Mouse (Mus musculus) gastrocnemius, postnatal 14 days (tissue): ENCODE measurements around the gene Gabrg3. TPM values are rescaled to one million over a fixed set of nuclear protein-coding genes. Genes with fewer than 3 reads are reported as not detected.
"Not testable (repeated sequence)": the region's sequence is repeated elsewhere in the genome, so short reads cannot be mapped to it uniquely, and the experiment has no call there.

Experiments
- DNase-seq: peaks from one replicate; pipeline ENCODE4 v3.0.0; 2021; ENCODE audit warnings: mixed read lengths
- intact Hi-C: fragments of 180-260 bp; cut with DNase I; formaldehyde crosslinking; loops from one replicate; pipeline ENCODE4 v1.15.1; 2025; ENCODE audit warnings: low total_unique reads
- total RNA-seq, 2 experiments: library from RNA; stranded (reverse); gene quantifications; 2 replicates each; pipeline ENCODE4 v1.2.3; 2021

Gabrg3 gene
- total RNA-seq, 2 experiments from 2014 or later = 0.07 TPM; not detected in 1

DNA sequence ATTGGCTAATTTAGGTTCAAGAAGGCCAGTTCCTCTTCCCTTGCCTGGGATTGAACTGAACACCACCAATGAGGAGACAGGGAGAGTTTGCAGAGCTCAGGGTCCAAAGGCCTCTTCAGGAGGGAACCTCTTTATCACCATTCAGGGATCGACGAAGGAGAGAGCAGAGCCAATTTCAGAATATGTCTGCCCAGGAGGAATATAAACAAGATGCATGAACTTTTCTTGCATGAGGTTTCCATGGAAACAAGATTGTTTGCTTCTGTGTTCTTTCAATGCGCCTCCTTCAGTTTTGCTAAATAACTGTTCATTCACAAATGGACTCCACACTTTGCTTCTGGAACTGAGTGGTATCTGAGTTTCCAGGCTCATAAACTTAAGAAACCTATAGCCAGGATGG lies 62.5 kb downstream of the Gabrg3 start:
- no peak for DNase-seq
- intact Hi-C loops = no loop called here

DNA sequence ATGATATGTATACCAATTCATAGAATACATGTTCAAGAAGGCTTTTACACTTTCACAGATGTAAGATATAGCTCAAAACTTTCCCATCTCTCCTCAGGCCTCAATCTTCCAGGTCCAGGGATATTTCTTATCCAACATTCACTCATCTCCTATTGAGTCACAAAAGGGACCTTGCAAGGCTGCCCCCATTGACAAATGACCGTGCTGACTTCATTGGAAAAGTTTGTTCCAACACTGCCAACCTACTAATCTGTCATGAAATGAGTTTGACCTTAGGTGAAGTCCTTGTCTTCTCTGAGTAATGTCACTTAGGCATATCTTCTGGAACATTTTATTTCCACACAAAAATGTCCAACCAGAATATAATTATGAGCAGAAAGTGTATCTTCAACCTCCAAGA lies 64.9 kb downstream of the Gabrg3 start:
- intact Hi-C loops = no loop called here

DNA sequence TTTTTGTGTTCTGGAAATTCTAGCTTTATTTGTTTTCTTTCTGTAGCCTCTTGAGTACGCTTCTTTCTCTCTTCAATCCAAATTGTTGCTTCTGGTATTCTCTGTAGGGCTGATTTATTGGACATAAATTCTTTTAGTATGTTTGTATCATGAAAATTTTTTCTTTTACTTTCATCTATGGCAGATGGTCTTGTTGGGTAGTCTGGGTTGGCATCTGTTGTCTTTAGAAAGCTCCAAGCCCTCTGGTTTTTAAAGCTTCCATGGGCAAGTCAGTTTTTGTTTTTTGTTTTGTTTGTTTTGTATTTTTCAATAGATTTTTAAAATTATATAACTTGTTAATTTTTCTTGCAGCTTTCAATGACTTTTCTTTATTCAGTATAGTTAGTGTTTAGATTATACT lies 72.0 kb downstream of the Gabrg3 start:
- DNase-seq = no peak
- intact Hi-C loops = no loop called here

More for the DNA sequence above, 64.9 kb downstream of the Gabrg3 start:
- DNase-seq = no peak

DNA sequence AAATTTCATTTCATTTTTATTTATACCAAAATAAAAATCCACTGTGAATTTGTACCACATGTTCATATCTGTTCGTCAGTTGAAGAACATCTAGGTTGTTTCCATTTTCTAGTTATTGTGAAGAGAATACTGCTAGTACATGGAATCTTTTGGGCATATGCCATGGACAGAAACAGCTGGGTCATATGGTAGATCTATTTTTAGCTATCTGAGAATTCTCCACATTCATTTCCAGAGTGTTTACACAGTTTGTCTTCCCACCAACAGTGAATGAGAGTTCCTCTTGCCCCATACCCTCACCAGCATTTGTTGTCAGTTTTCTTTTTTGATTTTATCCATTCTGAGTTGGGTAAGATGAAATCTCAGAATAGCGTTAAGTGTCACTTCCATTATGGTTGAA lies 75.0 kb downstream of the Gabrg3 start:
- intact Hi-C loops = no loop called here
- no peak for DNase-seq

DNA sequence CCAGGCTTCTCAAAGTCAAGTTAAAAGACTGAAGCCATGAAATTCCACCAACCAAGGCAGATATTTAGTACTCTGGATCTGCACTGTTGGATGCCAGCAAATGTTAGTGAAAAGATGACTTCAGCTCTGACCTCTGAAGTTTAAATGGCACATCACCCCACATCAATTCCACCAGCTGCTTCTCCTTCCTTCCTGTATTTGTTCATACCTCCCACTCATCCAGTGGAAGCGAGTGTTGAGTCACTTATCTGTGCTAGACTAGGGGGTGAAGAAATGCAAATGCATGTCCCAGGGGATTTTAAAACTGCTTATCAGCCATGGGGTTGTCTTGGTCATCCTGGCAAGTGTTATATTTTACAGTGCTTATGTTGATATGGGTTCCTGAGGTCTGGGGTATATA lies 79.7 kb downstream of the Gabrg3 start:
- DNase-seq = no peak
- intact Hi-C loops = no loop called here

DNA sequence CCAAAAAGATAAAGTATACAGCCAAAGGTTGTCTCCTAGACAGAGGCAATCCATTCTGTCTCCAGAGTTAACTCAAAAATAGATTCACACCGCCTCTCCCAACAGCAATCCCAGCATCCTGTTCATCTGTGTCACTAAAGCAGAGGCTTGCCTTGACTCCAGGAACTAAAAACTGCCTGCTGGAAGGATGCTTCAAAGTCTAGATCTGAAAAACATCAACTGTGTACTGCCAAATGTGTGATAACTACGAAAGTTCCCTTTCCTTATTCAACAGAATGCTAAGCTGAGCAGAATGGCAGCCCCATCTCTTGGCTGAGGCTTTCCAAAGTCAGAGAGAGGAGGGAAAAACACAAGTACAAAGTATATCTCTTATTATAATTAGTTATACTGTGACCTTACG lies 90.3 kb downstream of the Gabrg3 start:
- intact Hi-C loops = no loop called here
- DNase-seq = no peak

DNA sequence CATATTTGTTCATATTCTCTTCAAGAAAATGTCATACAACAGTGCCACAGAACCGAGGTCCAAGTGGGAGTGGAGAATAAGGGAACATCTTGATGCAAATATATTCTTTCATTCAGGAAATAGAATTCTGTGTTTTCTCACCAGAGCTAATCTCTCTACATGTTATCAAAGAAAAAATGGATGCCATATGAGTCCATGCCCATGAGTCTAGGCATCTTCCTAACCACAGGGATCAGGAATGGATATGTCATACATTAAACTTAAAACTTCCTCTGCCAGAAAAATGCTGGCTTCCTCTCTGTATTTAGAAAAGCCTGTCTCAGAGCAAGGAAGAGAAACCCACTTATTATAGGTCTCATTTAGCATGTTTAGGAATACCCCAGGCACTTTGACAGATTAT lies 92.9 kb downstream of the Gabrg3 start:
- no peak for DNase-seq

DNA sequence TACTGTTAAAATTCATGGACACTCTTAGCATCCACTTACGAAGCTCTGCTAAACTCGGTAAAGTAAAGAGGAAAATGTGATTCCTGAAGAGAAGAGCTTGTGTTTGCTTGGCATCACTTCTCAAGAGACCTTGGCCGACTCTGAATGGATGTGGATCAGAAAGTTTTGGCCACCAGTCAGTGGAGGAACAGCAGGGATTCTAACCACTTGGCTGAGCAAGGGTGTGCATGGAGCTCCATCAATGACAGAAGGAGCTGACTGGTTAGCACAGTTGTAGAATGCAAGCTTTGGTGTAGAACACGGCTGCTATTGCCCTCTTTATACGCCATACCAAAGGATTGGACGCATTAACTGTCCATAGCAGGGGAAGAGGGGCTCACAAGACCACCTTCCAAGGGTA lies 93.4 kb downstream of the Gabrg3 start:
- DNase-seq = no peak
- intact Hi-C loops = no loop called here

More for the DNA sequence above, 92.9 kb downstream of the Gabrg3 start:
- intact Hi-C loops = no loop called here

DNA sequence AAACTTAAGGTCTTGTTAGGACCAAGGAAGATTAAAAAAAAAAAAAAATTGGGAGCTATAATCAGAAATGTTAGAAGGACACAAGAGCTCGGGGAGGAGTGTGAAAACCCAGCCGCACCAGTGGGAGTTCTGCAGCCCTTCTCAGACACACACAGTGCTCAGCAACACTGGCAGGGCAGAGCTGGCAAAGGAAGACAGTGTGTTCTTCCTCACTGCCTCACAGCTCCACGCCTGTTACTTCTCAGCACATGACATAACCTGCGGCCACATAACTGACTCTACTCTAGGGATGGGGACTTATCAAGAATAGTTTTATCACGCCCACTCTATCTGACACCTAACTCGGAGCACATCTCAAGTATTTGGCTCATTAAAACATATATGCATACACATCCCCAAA lies 103.8 kb downstream of the Gabrg3 start:
- no peak for DNase-seq
- intact Hi-C loops = no loop called here

DNA sequence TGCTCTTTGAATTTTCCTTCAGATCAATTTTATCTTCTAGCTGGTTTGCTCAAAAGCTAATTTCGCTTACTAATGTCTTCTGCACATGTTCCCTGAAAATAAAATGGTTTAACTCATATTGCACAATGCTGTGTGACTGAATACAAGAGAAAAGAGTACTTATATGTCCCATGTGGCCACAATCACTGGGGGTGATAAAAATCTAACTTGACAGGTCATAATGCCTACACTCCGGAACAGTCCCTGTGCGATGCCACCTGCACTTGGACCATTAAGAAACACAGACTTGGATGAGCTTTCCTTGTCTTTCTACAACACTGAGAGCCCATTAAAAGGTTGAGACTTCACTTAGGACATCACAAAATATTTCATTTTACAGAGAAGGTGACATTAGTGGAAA lies 108.1 kb downstream of the Gabrg3 start:
- DNase-seq = no peak
- intact Hi-C loops = no loop called here

DNA sequence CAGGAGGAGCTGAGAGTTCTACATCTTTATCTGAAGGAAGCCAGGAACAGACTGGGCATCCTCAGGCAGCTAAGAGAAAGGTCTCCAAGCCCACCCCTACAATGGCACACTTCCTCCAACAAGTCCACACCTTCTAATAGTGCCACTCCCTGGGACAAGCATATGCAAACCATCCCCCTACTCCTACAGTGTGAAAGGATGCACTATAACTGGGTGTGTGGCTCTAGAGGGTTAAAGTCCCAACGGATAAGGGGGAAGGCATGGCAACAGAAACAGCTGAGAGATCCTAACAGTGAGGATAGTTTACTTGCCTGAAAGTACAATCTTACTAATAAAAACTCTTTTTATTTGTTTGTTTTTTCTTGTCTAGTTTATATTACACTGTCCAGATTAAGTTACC lies 126.8 kb downstream of the Gabrg3 start:
- DNase-seq = no peak
- intact Hi-C loops = no loop called here

DNA sequence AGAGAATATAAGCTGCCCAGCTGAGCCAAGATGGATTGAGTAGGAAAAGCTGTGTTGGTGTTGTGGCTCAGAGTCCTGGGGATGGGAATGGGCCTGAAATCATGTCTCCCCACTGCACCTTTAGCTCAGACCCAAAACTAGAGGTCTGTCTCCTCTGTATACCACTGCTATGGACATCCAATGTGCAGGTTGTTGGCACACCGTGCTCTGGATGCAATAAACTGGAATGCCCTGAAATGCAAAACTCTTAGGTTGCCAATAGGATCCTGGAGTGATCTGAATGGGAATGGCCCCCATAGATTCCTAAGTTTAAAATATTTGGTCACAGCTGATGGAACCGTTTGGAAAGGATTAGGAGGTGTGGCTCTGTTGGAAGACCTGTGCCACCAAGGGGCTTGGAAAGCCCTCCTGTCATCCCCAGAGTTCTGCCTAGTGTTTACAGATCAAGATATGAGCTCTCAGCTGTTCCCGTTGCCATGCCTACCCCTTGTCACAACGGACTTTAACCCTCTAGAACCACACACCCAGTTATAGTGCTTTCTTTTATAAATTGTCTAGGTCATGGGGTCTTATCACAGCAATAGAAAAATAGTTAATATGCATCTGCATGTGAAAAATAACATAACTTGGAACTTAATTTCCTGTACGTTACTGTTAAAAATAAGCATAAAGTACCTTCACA lies 128.0 kb downstream of the Gabrg3 start:
- intact Hi-C loops = no loop called here
- DNase-seq = no peak

DNA sequence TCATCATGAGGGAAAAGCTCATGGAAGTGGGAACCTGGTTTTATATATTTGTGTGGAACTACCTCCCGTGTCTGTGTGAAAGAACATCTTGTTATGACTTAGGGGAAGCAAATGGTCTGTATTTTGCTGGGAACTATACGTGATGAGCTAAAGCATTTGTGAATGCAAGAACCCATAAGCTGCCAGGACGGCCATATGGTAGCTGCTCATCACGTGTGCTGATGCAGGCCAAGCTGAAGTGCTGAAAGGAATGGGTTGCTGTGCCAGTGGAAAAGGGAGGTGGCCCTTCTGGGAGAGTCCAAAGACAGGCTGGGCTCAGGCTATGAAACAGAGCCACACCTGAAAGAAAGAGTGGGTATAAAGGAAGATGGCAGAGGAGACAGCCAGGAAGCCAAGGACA lies 143.0 kb downstream of the Gabrg3 start:
- intact Hi-C loops = no loop called here
- no peak for DNase-seq

DNA sequence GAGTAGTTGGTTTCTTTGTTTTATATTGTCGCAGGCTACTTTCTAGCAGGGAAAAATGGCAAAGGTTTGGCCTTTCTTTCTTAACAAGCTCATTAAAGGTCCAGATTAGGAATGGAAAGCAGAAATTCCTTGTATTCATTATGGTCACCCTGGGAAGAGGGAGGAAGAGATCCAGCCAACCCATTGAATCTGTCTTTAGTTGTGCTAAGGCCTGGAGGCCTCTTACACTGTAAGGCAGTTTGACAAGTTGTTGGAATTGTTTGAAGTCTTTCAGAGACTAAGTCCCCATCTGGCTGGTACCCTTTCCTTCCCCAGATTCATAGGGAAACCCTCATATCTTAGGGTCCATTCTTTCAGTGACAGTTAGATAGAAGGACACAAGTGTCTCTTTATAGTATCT lies 172.9 kb downstream of the Gabrg3 start:
- DNase-seq = no peak
- intact Hi-C loops = no loop called here

DNA sequence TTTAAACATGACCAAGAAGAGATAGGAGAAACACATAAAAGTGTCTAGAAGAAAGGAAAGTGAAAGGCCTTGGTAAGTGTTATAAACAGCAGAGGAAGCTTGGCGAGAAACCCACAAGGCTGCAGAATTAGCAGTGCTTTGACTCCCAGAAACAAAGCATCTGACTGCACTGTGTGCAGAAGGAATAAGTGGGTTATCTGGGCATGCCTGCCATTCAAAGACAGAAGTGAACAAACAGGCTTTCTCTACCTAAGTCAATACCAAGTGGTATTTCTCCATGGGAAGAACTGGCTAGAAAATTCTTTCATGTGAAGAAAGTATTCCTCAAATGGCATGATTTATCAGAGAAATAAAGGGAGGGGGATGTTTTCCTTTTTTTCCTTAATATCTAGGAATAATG lies 201.0 kb downstream of the Gabrg3 start:
- intact Hi-C loops = no loop called here

DNA sequence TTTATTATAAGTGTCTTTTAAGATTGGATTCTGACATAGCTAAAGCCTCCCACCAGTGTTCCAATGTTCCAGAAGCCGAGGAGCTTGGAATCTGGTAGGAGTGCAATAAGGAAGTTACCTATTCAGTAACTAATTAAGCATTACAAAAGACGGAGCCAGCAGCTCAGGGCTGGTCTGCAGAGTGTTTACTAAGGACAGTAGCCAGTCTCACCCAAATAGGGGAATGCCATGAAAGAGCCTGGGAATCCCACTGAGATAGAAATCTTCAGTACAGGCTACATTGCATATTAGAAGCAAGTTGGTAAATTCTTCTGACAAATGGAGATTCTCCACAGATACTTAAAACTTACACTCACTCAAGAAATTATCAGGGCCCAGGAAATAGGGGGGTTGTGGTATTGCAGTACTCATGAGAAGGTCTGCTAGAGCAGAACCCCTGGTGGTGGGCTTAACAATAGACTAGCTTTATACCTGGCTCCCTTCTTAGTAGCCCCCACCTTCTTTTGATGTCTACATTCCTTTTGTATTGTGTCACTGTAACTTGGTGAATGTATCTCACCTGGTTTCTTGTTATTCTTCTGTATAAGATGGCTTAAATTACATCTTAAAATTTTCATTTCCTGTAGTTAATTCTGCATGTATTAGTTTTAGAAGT lies 211.0 kb downstream of the Gabrg3 start:
- intact Hi-C loops, DNase-seq: not testable (repeated sequence)

More for the DNA sequence above, 201.0 kb downstream of the Gabrg3 start:
- no peak for DNase-seq

DNA sequence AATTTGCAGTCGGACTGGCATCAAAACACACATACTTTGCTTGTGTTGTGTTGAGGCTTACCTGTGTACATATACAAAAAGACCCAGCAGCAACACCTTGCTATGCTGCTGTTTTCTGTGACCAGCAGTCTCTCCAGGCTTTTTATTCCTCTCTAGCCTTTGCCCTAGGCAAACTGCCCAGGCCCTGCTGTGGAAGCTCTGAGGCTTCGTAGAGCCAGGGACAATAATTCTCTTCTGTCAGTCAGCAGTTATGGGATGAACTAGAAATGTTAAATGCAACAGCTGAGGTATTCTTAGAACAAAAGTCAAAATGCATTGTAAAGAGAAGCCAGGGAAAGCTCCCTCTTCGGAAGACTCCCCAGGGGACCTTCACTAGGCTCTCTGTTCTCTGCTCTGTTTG lies 220.1 kb downstream of the Gabrg3 start:
- intact Hi-C loops = no loop called here
- DNase-seq = peak; percentile 6

DNA sequence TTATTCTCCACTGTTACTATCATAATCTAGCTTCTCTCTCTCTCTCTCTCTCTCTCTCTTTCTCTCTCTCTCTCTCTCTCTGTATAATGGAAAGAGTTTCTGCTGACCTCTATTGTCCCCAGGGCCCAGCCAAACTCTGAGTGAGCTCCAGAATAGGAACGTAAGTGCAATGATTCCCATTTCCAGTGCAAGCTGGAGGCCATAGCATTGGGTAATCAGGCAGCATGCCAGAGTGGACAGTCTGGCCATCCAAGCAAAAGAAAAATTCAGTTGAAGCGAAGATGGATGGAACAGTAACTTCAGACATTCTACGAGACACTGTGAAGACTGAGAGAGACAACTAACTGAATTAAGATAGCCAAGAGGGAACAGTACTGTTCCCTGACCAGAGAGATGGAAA lies 228.8 kb downstream of the Gabrg3 start:
- intact Hi-C loops = no loop called here
- DNase-seq = peak; percentile 23

DNA sequence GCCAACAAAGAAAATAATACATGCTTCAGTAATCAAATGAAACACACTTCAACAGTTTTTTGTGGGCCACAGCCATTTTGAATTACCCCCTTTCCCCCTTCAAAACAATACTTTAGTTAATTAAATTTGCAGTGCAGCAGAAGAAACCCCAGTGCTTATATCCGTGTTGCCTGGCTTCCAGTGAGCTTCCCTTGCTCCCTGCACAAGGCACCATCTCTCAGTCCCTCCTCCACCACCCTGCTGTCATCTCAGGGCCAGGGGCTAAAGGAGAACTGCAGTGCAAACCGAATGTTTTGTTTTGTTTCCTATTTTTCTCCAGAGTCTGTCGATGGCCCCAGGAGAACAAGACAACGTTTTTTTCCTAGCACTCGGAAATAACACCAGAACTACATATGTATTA lies 233.2 kb downstream of the Gabrg3 start:
- intact Hi-C loops = no loop called here
- no peak for DNase-seq

DNA sequence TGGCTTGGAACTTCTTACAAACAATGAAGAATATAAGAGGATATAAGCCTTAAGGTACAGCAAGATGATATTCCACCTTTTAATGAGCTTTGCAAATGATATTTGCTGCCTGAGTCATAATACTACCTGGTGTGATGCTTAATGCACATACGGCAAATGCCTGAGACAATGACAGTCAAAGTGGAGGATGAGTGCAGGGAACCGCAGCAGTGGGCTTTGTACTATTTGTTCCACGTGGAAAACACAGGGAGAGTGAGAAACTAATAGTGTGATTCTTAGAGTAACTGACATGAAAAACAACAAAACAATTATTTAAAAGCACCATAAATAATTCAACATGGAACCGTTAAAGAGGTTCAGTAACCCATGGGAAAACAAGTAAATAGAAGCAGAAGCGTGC lies 236.2 kb downstream of the Gabrg3 start:
- intact Hi-C loops = no loop called here

DNA sequence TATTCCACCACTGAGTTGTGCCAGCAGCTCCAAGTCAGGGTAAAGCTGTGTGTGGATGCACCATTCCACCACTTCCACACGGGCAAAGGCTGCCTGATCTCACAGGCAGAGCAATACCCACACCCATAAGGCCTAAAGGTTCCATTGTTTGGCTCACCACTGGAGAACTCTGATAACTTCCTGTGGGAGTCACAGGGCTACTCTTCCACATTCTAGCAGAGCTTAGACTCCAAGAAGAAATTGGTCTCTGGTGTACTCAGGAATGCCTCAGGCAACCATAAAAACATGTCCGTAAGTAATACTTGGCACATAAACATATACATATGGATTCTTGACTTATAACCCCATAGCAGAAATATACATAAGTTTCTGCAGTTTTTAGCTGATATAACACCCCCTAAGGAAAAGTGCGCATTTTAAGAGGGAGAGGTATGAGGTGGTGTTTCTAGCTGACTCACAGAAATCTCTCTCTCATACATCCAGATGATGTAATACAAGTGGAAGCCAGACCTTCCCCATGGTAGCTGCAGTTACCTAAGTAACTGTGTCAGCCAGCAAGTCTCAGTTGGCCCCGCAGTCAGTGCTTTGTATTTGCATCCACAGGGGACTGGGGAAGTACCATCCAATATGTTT lies 248.8 kb downstream of the Gabrg3 start:
- intact Hi-C loops = no loop called here
- no peak for DNase-seq

More for the DNA sequence above, 236.2 kb downstream of the Gabrg3 start:
- DNase-seq = no peak
